Mouse (Mus musculus): ENCODE data around the gene Nav2. TPM values are rescaled to one million over a fixed set of nuclear protein-coding genes. Genes with fewer than 3 reads are reported as not detected.

Nav2 gene
- total and polyA plus RNA-seq, 2 experiments from 2014 or later, result 16.3 to 44.0 TPM

DNA sequence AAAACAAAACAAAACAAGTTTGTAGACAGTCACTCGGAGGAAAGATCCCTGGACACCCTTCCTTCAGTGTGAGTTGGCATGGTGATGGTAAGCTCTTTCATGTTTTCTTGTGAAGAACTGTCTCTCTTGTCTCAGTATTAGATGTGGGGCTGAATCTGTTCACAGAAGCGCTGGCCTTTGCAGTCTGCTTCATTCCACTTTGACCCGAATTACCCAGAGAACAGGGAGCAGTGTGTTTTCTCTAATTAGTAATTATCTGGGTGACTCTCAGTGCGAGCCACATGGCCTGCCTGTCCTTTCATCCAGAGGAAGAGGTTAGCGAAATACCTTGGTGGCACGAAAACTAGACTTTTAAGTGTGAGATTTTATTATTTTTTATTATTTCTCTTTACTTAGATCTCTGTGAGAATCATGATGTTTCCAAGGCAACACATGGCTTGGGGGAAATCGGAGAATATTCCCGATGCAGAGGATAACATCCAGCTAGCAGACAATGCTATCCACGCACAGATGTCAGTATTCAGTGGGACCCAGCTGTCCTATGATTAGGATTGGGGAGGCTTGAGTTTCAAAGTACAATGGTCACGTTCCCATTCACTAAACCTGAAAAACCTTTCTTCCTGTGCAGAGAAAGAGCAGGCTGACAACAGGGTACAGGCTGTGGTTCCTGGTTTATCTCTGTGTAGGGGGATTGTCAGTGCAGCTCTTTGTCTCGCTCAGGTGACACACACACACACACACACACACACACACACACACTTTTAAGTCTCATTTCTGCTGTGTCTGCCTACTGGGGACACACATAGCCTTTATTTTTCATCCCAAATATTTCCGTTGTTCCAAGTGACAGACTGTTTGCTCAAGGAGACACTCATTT lies 6.4 kb downstream of the Nav2 start:
- Histone ChIP-seq H3K9ac (no peak overlapping the region), H3K36me3 (ENCODE audit: insufficient read depth) (no peaks in the 10 kb centered on the region), H3K4me2 (ENCODE audit: low read depth) (no peak overlapping the region), H3K9me3 (ENCODE audit: low read length) (no peaks in the 10 kb centered on the region), H3K27me3 (ENCODE audit: insufficient read depth, low read length) (peaks cover 7% of the 10 kb centered on the region), H3K4me3 (ENCODE audit: low read depth, low read length) (no peak overlapping the region), H3K27ac (ENCODE audit: low read depth, low read length) (no peak overlapping the region), H3K4me1 (ENCODE audit: insufficient read depth) (0 out of 2 replicates have a peak, but pooled peaks cover 6% of the 10 kb centered on the region)
- no peak for TF ChIP-seq CTCF (IDR thresholded peaks at IDR 0.05; ENCODE audit: low read depth)
- DNase-seq (peak; percentile 25), ATAC-seq (peak; percentile 72)
- WGBS, result 27% methylated on average over 12 of the region's 12 CpGs

DNA sequence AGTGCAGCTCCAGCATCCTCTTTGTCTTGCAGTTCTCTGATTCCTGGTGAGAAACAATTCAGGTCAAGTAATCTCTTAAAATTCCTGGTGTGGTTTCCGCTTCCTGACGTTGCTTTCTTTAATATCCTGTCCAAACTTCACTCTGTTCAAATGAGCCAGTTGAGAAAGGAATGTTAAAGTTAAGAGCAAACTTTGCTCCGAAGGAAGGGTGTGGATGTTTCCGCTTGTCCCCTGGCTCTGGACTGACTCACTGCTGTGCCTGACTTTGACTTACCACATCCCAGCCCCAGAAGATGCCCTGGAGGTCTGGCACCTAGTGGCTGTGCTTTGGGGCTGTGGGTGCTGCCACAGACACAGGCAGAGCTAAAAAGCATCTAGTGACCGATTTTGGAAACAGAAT lies 8.9 kb downstream of the Nav2 start:
- DNase-seq (no peak), ATAC-seq (no peak)
- Histone ChIP-seq H3K36me3 (ENCODE audit: insufficient read depth) (no peaks in the 10 kb centered on the region), H3K9ac (no peak overlapping the region), H3K27me3 (ENCODE audit: insufficient read depth, low read length) (peaks cover 7% of the 10 kb centered on the region), H3K27ac (ENCODE audit: low read depth, low read length) (no peak overlapping the region), H3K9me3 (ENCODE audit: low read length) (no peaks in the 10 kb centered on the region), H3K4me2 (ENCODE audit: low read depth) (no peak overlapping the region), H3K4me3 (ENCODE audit: low read depth, low read length) (no peak overlapping the region), H3K4me1 (ENCODE audit: insufficient read depth) (no peaks in the 10 kb centered on the region)
- no peak for TF ChIP-seq CTCF (IDR thresholded peaks at IDR 0.05; ENCODE audit: low read depth)
- WGBS, result 25% methylated on average over 5 of the region's 5 CpGs

DNA sequence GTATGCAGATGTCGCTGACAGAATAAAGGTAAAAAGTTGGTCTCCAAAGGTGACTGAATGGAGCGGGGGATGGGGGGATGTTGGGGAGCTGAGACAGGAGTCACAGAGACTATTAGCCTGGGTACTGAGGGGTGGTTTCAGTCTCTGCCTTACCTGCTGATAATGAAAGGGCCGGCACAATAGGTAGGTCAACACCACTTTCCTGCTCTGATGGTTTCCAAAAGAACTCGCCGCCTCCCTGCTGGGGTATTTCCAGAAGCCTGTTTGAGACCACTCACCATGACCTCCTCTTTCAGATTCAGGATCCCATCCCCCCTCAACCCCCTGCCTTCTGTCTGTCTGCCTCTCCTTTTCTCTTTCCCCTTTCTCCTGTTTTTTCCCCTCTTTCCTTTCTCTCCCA lies 9.5 kb downstream of the Nav2 start:
- Histone ChIP-seq H3K9ac (no peak overlapping the region), H3K4me2 (ENCODE audit: low read depth) (no peak overlapping the region), H3K9me3 (ENCODE audit: low read length) (no peaks in the 10 kb centered on the region), H3K4me3 (ENCODE audit: low read depth, low read length) (no peak overlapping the region), H3K27ac (ENCODE audit: low read depth, low read length) (no peak overlapping the region), H3K27me3 (ENCODE audit: insufficient read depth, low read length) (peaks cover 7% of the 10 kb centered on the region), H3K4me1 (ENCODE audit: insufficient read depth) (no peaks in the 10 kb centered on the region), H3K36me3 (ENCODE audit: insufficient read depth) (no peaks in the 10 kb centered on the region)
- TF ChIP-seq CTCF (IDR thresholded peaks at IDR 0.05; ENCODE audit: low read depth), result no peak
- DNase-seq, result no peak
- 15% methylated on average over 5 of the region's 5 CpGs for WGBS
- ATAC-seq, result no peak

GRCm38 (mm10) chr7:48918389-48918788 lies 9.9 kb downstream of the Nav2 start:
- no peak for TF ChIP-seq CTCF (IDR thresholded peaks at IDR 0.05; ENCODE audit: low read depth)
- DNase-seq (no peak), ATAC-seq (no peak)
- Histone ChIP-seq H3K27me3 (ENCODE audit: insufficient read depth, low read length) (peaks cover 7% of the 10 kb centered on the region), H3K4me3 (ENCODE audit: low read depth, low read length) (no peak overlapping the region), H3K9ac (no peak overlapping the region), H3K9me3 (ENCODE audit: low read length) (no peaks in the 10 kb centered on the region), H3K4me1 (ENCODE audit: insufficient read depth) (no peaks in the 10 kb centered on the region), H3K27ac (ENCODE audit: low read depth, low read length) (no peak overlapping the region), H3K36me3 (ENCODE audit: insufficient read depth) (no peaks in the 10 kb centered on the region), H3K4me2 (ENCODE audit: low read depth) (no peak overlapping the region)
- WGBS, result 21% methylated on average over 11 of the region's 11 CpGs

GRCm38 (mm10) chr7:48923620-48924019 lies 15.1 kb downstream of the Nav2 start:
- Histone ChIP-seq H3K4me1 (ENCODE audit: insufficient read depth) (no peaks in the 10 kb centered on the region), H3K9me3 (ENCODE audit: low read length) (no peaks in the 10 kb centered on the region), H3K36me3 (ENCODE audit: insufficient read depth) (no peaks in the 10 kb centered on the region), H3K9ac (no peak overlapping the region), H3K27ac (ENCODE audit: low read depth, low read length) (no peak overlapping the region), H3K4me2 (ENCODE audit: low read depth) (no peak overlapping the region), H3K4me3 (ENCODE audit: low read depth, low read length) (no peak overlapping the region), H3K27me3 (ENCODE audit: insufficient read depth, low read length) (no peaks in the 10 kb centered on the region; the same call in 1 of the 2 replicates)
- ATAC-seq (no peak), DNase-seq (no peak)
- TF ChIP-seq CTCF (IDR thresholded peaks at IDR 0.05; ENCODE audit: low read depth), result no peak
- 93% methylated on average over 10 of the region's 10 CpGs for WGBS

GRCm38 (mm10) chr7:48925214-48925613 lies 16.7 kb downstream of the Nav2 start:
- no peak overlapping the region for H3K4me2 ChIP-seq (ENCODE audit: low read depth)
- whole genome bisulfite sequencing, result 87% methylated on average over 3 of the region's 3 CpGs
- no peak overlapping the region for H3K9ac ChIP-seq
- H3K27me3 ChIP-seq (ENCODE audit: insufficient read depth, low read length), result no peaks in the 10 kb centered on the region; the same call in 1 of the 2 replicates
- no peak for TF ChIP-seq CTCF (IDR thresholded peaks at IDR 0.05; ENCODE audit: low read depth)
- no peak overlapping the region for H3K4me3 ChIP-seq (ENCODE audit: low read depth, low read length)
- no peaks in the 10 kb centered on the region for H3K36me3 ChIP-seq (ENCODE audit: insufficient read depth)
- no peaks in the 10 kb centered on the region for H3K4me1 ChIP-seq (ENCODE audit: insufficient read depth)
- no peak overlapping the region for H3K27ac ChIP-seq (ENCODE audit: low read depth, low read length)
- DNase-seq (no peak), ATAC-seq (no peak)
- no peaks in the 10 kb centered on the region for H3K9me3 ChIP-seq (ENCODE audit: low read length)

- Histone ChIP-seq H3K4me3 (ENCODE audit: low read depth, low read length) (no peak overlapping the region), H3K9ac (no peak overlapping the region), H3K36me3 (ENCODE audit: insufficient read depth) (no peaks in the 10 kb centered on the region), H3K27me3 (ENCODE audit: insufficient read depth, low read length) (no peaks in the 10 kb centered on the region; the same call in 1 of the 2 replicates), H3K4me2 (ENCODE audit: low read depth) (no peak overlapping the region), H3K4me1 (ENCODE audit: insufficient read depth) (no peaks in the 10 kb centered on the region), H3K27ac (ENCODE audit: low read depth, low read length) (no peak overlapping the region), H3K9me3 (ENCODE audit: low read length) (no peaks in the 10 kb centered on the region)
- WGBS, result 18% methylated on average over 3 of the region's 3 CpGs
- ATAC-seq (peak; percentile 54; the same call in 1 of the 2 replicates), DNase-seq (peak; percentile 57)
- peak; percentile 64 for TF ChIP-seq CTCF (IDR thresholded peaks at IDR 0.05; ENCODE audit: low read depth)
Observed at GRCm38 (mm10) chr7:48928364-48928763, 19.8 kb downstream of the Nav2 start.
